Comparison of ENCODE assay signal across 7 mouse cellular contexts in genomic region chr8:120307103-120307502, GRCm38 (mm10).
A peak's percentile ranks its signal among the peaks of the same experiment; 100 is the strongest.
DNase-seq lines count a peak whose midpoint lies in the region; ATAC-seq lines count a peak whose summit lies in the region.

No protein-coding gene starts in this region.

- no peaks in the 10 kb centered on the region for H3K36me3 ChIP-seq in neural tube, embryonic 11.5 days (ENCODE audit: control insufficient read depth, insufficient read depth, low read length)
- no peaks in the 10 kb centered on the region for H3K36me3 ChIP-seq in midbrain, embryonic 11.5 days (ENCODE audit: control insufficient read depth, insufficient read depth, low read length)

- peak overlapping the region; percentile 49; the same call in 1 of the 2 replicates for H3K27ac ChIP-seq in neural tube, embryonic 11.5 days (ENCODE audit: low read depth, low read length)
- H3K27ac ChIP-seq in midbrain, embryonic 11.5 days (ENCODE audit: low read depth, low read length) = peak overlapping the region; percentile 54

- no peaks in the 10 kb centered on the region for H3K9me3 ChIP-seq in neural tube, embryonic 11.5 days (ENCODE audit: control insufficient read depth, low read length)
- H3K9me3 ChIP-seq in midbrain, embryonic 11.5 days (ENCODE audit: control insufficient read depth, low read length) = no peaks in the 10 kb centered on the region

- no peak overlapping the region for H3K4me3 ChIP-seq in neural tube, embryonic 11.5 days (ENCODE audit: low read depth, low read length)
- no peak overlapping the region for H3K4me3 ChIP-seq in midbrain, embryonic 11.5 days (ENCODE audit: low read depth, low read length)

- peak; percentile 27; the same call in 1 of the 2 replicates for ATAC-seq in neural tube, embryonic 11.5 days (ENCODE audit: insufficient read depth, low FRiP score, low TSS enrichment)
- ATAC-seq in midbrain, embryonic 11.5 days (ENCODE audit: low FRiP score) = peak; percentile 34
- no peak for ATAC-seq in erythroblast, adult 5-6 weeks (replicated peaks; ENCODE audit: low FRiP score, poor library complexity, severe bottlenecking)

- H3K4me1 ChIP-seq in neural tube, embryonic 11.5 days (ENCODE audit: control insufficient read depth, insufficient read depth, low read length) = peaks cover 44% of the 10 kb centered on the region
- peaks cover 57% of the 10 kb centered on the region for H3K4me1 ChIP-seq in midbrain, embryonic 11.5 days (ENCODE audit: control insufficient read depth, insufficient read depth, low read length)

- peak; percentile 70 for DNase-seq in neural tube, embryonic 11.5 days (ENCODE audit: low spot score)
- no peak for DNase-seq in neural tube, embryonic 10.5 days (ENCODE audit: extremely low spot score, low spot score)
- peak; percentile 65 for DNase-seq in forelimb bud, embryonic 11.5 days (ENCODE audit: low read depth, low spot score)
- peak; percentile 93 for DNase-seq in midbrain, embryonic 11.5 days (ENCODE audit: low spot score, missing footprints)
- DNase-seq in gastrocnemius, postnatal 25 days = no peak
- DNase-seq in right cerebral cortex, adult 18-20 months = no peak

- H3K4me2 ChIP-seq in neural tube, embryonic 11.5 days (ENCODE audit: low read depth) = no peak overlapping the region
- H3K4me2 ChIP-seq in midbrain, embryonic 11.5 days = no peak overlapping the region

- peak overlapping the region; percentile 35 for H3K9ac ChIP-seq in neural tube, embryonic 11.5 days (ENCODE audit: low read length)
- 0 out of 2 replicates have a peak overlapping the region, but pooled peaks have one; percentile 25 for H3K9ac ChIP-seq in midbrain, embryonic 11.5 days (ENCODE audit: low read length)

- 6% methylated on average over 16 of the region's 16 CpGs for WGBS in neural tube, embryonic 11.5 days
- 2% methylated on average over 16 of the region's 16 CpGs for WGBS in midbrain, embryonic 11.5 days

- no peaks in the 10 kb centered on the region for H3K27me3 ChIP-seq in neural tube, embryonic 11.5 days (ENCODE audit: control insufficient read depth, insufficient read depth, low read length)
- peaks cover 5% of the 10 kb centered on the region; the same call in 1 of the 2 replicates for H3K27me3 ChIP-seq in midbrain, embryonic 11.5 days (ENCODE audit: control insufficient read depth, insufficient read depth, low read length)

Comparison
In these comparisons a context has a peak if more than half of its experiments do, and no peak if none do; other contexts are left out.
1. DNase-seq: peak in neural tube, embryonic 11.5 days (single experiment), forelimb bud, embryonic 11.5 days (single experiment) and midbrain, embryonic 11.5 days (single experiment); none in neural tube, embryonic 10.5 days (single experiment), gastrocnemius, postnatal 25 days (single experiment) and right cerebral cortex, adult 18-20 months (single experiment).